Mouse (Mus musculus) testis, adult 2 months (tissue): ENCODE results near the gene Clic1.

Experiments
- CTCF ChIP-seq: fragments of 200-500 bp; IDR thresholded peaks from 2 replicates; pipeline ENCODE4 v1.5.1; 2012; ENCODE audit warnings: low read depth, mild to moderate bottlenecking, inconsistent platforms, low read length, moderate library complexity; ENCODE audit not compliant: control insufficient read depth, insufficient read depth, insufficient replicate concordance
- POLR2A ChIP-seq: fragments of 200-500 bp; IDR thresholded peaks from 2 replicates; pipeline ENCODE4 v1.6.1; 2012; ENCODE audit warnings: low read depth, mild to moderate bottlenecking, inconsistent platforms, low read length, moderate library complexity; ENCODE audit not compliant: control insufficient read depth

DNA sequence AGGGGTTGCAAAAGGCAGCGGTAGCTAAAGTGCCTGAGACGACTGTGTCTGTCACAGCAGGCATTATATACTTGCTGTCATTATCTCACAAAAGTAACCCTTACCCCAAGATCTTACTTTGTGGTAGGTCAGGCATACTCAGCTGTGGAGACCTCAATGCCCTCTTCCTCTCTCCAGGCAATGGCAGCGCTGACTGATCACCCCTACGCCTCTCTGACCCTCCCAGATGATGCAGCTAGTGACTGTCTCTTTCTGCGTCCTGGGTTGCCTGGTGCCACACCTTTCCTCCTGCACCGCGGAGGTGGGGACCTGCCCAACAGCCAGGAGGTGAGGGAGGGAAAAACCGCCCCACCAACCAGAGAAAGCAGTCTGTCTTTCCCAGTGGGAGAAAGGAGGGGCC, 11.5 kb downstream of the Clic1 start:
- TF ChIP-seq POLR2A (no peak), CTCF (no peak)
